Mouse (Mus musculus) frontal cortex, adult (tissue): ENCODE results near the gene Zmiz1.

Experiments used
- ATAC-seq: cut with Nextera tagmentation; 2 replicates; pipeline ENCODE4 v1.9.2; 2017; ENCODE audit warnings: mild to moderate bottlenecking, moderate library complexity, mixed read lengths; ENCODE audit not compliant: low TSS enrichment

Zmiz1 gene

DNA sequence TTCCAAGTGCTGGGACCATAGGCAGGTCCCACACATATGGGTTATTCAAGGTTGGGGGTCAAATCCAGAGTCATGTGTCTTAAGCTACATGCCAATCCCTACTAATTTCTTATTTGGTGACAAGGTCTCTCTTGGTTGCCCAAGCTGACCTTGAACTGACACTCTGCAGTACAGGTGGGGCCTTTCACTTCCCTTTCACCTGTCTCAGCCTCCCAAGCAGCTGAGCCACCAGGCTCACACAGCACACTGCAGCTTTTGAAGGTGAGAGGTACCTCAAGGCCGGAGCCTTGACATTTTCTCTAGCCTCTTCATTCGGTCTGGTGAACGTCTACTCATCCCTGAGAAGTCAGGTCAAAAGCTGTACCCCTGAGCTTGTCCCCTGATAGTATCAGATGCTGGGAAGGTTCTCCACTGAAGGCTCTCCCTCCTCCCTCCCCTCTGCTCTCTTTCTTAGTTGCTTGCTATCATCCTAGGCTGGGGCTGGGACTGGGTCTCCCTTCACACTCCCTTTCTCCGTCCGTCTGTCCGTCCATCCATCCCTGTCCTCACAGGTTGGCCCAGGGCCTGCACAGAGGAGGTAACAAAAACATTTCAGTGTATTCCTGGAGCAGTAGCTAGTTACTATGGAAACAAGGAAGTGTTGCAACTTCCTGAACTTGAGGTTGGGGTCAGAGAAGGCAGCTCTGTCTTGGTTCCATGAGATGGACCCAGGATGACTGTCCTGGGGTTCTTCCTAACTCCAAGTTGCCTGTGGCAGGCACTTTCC lies 13.3 kb downstream of the Zmiz1 start:
- no peak for ATAC-seq

DNA sequence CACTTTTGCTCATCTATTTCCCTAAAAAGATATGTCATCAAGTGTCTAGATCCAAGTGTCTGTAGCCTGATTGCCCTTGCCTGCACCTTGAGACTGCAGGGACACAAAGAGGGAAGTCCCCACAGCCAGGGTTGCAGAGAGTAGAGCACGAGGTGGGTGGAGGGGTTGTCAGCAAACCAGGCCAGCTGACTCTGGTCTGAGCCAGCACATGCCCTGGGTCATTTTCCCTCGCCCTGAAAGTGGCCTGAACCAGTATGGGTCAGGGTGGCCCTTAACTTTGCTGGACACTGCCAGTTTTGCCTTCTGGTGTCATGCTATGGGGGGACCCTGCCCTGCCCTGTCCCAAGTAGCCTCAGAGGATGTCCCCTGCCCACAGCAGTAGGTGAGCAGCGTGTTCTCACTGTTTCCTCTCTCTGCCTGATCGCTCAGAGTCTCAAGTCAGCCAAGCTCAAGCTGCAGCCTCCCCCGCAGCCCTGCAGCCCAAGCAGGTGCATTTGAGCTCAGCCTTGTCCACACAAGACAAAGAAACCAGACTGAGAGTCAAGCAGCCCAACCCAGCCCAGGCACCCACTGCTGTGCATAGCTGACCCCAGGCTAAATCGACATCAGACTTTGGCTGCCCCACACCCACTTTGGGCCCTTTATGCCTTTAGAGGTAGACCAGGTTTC lies 14.1 kb downstream of the Zmiz1 start:
- ATAC-seq: peak; percentile 35; the same call in 1 of the 2 replicates

DNA sequence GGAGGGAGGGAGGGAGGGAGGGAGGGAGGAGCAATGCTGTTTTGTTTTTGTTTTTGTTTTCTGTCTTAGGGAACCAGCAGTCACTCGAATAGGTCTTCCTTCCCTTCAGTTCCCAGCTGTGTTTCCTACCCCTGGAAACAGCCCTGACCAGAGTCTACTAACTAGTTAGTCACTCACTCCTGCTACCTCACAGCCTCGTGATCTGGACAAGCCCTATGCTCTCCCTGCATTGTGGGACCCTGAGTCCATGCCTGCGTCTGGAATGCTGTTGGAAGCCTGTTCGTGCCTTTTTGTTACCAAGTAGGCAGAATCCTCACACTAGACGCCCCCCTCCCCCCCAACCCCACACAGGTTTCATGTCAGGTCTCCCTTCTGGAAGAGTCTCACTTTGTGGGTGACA lies 15.0 kb downstream of the Zmiz1 start:
- no peak for ATAC-seq

DNA sequence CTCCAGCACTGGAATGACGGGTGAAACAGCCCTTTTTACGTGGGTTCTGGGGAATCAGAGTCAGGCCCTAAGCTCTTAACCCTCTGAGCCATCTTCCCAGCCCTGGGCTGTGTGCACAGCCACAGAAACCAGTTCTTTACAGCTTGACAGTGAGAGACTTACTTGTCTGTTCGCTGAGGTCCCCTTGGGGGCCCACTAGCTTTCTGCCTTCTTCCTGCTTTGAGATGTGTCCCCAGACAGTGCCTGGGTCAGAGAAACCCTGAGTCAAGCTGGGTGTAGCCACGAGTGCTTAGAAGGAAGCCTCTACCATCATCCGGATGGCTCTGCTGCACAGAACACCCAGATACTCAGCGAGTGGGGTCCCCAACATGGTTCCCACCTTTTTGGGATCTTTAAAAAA lies 15.7 kb downstream of the Zmiz1 start:
- no peak for ATAC-seq

DNA sequence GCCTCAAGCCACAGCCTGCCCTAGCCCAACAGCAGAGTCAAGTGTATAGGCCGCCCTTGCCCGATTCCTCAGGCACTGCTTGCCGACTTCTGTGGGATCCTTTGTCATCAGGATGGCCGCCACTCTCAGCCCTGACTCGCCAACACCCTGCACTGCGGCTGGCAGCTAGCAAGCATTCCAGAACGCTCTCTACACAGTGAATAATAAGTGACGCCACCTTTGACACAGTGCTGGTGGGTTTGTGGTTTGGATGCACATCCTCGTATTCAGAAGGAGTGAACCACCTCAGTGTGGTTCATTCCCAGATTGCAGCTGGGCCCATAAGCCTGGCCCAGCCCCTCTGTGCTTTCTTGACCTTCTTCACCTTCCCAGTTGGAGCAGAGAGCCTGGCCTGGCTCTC lies 17.1 kb downstream of the Zmiz1 start:
- no peak for ATAC-seq

DNA sequence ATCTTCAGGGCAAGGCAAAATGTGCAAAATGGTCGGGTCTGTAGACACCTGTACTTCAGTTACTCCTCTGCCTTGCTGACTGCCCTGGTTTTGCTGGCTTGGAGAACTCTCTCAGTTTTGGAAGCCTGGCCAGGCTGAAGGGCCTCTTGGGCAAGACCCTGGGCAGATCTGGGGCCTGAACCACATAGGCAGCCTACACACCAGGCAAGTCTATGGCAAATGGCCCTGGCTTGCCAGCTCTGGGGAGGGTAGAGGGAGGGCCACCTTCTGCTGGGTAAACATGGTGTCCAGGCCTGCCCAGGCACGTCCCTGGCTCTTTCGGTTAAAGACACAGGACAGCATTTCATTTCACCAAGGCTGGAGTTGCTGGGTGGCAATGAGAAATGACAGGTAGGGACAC lies 17.5 kb downstream of the Zmiz1 start:
- ATAC-seq: no peak

DNA sequence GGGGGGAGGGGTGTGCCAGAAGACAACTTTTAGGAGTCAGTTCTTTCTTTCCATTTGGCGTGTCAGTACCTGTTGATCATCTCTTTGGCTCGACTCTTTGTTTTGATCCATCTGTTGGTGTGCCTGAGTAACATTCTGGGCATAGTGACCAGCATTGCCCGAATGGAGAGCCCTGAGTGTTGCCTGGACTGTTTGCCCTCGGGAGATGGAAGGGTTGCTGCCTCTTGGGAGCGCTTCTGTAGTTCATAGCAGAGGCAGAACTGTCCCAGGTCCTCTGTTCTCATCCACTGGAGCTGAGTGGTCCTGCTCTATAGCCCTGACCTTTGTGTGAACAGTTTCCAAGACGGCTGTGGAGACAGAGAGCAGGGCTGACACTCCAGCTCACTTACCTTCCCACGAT lies 18.3 kb downstream of the Zmiz1 start:
- ATAC-seq: no peak

DNA sequence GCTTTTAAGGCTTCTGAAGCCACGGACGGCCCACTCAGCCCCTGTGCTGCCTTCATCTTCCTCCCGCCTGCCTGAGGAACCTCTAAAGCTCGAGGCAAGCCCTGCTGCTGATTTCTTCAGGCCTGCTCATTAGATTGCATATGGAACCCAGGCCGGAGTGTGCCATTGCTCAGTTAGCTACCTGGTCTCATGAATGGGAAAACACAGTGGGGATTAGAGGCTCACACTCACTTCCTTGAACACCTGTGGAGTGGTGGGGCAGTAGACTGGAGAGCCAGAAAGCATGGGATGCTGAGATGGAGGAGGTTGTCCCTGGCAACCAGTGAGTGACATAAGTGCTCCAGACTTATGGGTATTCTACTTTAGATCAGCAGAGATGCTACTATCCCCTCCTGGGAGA lies 19.3 kb downstream of the Zmiz1 start:
- no peak for ATAC-seq

DNA sequence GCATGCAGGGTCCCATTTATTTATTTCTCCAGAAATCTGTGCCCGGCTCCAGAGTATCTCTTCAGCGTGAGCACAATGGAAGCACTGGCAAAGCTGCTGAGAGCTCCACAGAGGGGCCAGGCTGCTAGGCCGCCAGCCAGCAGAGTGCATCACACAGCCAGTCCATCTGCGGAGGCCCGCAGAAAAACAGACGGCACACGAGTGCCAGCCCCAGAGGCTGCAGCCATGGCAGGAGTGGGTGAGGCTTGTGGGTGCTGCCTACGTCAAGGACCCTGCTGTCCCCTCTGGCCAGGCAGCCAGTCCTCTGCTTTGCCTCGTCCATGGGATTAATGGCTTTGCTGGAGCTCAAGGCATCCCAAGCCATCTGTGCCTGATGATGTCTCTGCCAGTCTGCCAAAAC lies 19.8 kb downstream of the Zmiz1 start:
- ATAC-seq: peak; percentile 42; the same call in 1 of the 2 replicates

DNA sequence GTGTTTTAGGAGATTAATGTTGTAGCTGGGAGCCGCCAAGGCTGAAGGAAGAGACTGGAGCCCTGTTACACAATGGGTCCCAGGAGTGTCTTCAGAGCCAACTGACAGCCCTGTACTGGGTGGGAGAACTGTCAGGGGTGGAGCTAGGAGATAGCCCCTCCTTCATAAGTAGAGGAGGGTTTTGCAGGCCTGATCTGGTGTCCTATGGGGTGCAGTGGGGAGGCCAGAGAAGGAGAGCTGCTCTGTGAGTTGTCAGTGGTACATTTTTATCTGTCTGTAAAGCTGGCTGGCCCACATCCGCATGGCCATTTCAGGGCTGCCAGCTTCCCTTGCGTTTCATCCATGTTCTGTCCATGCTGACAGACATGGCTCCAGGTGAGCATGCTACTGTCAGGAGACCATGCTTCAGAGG lies 20.9 kb downstream of the Zmiz1 start:
- ATAC-seq: no peak

DNA sequence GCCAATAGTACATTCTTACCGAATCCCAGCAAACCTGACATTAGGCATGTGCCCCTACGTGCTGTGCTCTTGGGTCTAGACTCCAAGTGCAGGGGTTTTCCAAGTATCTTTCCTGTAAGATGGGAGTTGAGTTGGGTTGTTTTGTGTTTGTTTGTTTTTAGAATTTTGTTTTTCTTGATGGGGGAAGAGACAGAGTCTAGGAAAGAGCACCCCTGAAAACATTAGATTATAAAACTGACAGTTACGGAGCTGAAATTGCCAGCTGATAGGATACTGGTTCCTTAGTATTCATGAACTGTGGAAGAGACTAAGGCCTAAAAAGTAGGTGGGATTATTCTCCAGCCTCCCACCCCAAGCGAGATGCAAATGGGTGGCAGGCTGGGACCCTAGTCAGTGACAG lies 21.5 kb downstream of the Zmiz1 start:
- no peak for ATAC-seq

DNA sequence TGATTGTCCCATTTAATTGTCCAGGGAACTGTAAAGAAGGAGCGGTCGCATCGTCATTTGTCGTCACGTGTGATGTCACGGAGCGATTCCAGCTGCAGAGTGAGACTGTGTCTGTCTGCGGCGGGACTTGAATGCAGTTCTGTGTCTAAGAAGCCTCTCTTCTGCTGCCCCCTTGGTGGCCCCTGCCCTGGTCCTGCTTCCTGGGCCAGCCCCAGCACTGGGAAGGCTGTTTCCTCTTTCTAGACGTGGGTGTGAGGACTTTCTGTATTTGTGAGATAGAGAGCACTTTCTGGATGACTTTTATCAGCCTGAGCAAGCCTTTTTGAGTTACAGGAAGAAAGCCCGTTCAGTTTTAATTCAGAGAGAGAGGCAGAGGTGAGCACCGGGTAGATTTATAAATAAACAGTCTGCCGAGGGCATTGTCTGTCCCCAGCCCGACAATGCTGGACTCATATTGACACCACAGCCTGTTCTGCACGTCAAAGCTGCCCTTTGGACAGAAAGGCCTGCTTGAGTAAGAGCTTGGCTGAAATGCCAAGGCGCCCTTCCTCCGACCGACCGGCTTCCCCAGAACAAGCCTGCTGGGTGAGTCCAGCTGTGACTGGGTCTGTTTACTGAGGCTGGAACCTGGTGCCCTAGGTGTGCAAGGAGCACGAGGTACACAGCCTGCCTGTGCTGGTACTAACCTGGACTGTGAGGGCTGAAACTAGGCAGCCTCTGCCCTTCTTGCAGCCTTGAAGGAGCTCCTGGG lies 22.1 kb downstream of the Zmiz1 start:
- ATAC-seq: peak; percentile 2; the same call in 1 of the 2 replicates

DNA sequence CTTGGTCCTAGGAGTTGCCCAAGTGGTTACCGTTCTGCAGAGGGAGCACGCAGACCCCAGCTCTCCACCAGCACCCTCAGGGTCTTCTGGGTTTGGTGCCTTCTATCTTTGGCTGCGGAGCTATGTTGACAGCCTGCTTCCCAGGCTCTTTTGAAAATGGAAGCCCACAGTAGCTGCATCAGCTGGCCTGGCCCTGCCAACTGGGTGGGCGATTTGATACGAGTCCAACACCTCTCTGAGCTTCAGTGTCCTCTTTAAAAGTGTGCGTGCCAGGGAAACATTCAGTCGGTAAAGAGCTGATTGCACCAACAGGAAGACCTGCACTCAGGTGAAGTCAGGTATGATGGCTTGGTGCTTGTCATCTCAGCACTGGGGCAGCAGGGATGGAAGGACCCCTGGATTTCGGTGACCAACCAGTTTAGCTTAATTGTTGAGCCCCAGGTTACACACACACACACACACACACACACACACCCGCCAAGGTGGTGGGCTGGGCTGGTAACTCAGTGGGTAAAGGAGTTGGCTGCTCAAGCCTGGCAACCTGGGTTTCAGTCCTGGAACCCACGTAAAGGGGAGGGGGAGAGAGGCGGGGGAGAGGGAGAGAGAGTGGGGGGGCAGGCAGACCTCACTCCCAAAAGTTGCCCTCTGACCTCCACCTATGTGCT lies 22.8 kb downstream of the Zmiz1 start:
- ATAC-seq: peak; percentile 38; the same call in 1 of the 2 replicates

DNA sequence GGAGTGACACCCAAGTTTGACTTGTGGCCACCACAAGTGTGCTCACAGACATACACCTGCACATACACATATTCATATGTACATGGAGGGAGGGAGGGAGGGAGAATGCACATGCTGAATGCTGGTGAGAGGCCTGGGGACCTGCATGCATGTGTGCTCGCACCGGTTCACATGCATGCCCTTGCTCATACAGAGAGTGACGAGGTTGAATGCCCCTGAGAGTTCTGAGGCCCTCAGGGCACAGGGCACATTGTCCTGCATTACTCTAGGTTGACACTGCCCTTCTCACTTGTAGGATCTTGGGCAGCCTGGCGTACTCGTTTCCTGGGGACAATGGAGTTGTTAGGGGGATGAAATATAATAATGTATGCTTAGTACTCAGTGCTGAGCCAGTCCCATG lies 23.4 kb downstream of the Zmiz1 start:
- ATAC-seq: no peak

DNA sequence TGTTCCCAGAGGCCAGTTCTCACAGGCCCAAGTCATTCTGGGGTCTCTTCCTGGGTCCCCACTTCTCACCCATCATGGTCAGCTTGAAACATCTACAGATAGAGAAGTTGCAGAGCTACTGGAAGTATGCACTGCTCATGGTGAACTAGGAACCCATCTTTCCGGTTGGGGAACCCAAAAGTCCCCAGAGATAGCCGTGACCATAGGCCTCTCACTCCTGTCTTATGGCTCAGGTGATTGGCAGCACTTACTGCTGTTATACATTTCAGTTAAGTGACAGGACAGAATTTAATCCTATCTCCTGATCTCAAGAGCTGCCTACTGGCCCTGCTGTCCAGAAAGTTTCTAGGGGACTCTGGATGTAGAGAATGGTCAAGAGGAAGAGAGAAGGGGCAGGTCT lies 24.3 kb downstream of the Zmiz1 start:
- ATAC-seq: no peak

DNA sequence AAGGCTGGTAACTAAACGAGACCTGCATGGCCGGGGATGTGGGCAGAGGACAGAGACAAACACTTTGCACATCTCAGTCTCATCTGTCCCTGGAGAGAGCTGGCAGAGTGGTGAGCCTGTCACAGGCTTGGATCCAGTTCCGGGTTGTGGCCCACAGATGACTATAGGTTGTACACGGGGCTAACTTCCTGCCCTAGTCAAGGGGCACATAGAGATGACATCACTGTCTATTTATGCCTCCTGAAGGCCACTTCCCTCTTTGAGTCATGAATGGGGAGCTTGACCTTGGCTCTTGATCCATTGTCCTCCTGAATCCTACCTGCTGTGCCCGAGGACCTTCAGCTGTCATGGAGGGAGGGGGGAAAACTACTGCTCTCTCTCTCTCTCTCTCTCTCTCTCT lies 25.1 kb downstream of the Zmiz1 start:
- ATAC-seq: no peak

DNA sequence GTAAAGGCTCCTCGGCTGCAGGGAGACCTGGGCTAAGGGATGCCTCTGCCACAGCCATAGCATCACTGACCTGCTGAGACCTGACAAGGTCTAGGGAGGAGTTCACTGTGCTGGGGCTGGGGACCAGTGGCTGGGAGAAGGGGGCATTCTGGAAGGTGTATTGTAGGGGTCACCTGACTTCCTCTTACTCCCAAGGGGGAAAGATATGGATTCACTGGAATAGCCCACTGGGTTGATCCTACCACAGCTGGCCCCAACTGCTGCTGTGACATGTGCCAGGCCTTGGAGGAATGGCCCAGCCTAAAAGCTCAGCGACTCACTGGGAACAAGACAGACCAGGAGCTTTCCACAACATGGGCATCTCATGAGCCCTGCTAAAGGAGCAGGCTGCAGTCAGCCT lies 27.2 kb downstream of the Zmiz1 start:
- ATAC-seq: no peak

DNA sequence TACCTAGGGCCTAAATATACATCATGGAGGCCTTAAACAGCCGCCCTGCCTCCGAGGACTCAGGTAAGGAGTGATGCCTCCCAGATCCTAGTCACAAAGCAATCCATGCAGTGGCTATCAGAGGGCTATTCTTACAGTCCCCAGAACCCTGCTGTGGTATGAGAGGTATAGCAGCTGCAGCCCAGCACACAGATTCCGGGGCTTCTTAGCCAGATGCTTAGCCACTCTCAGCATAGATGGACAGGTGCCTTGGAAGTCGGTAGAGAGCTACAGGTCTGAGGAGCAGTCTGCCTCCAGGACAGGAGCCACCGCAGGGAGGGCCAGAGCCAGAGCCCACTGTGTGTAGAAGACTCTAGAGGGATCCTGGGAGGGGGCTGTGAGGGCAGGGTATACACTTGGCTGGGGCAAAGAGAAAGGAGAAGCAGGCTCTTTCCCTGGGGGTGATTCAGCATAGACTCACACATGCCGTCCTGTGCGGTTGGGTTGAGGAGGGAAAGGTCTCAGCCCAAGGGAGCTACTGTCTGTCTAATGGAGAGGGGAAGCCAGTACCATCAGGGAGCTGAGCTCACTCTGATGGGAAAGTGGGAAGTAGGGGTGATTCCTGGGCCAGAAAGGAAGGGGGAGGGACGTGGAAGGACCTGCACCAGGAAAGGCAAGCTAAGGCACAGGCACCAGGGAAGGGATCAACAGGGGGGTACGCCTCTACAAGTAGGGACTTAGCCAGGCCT lies 27.9 kb downstream of the Zmiz1 start:
- no peak for ATAC-seq

DNA sequence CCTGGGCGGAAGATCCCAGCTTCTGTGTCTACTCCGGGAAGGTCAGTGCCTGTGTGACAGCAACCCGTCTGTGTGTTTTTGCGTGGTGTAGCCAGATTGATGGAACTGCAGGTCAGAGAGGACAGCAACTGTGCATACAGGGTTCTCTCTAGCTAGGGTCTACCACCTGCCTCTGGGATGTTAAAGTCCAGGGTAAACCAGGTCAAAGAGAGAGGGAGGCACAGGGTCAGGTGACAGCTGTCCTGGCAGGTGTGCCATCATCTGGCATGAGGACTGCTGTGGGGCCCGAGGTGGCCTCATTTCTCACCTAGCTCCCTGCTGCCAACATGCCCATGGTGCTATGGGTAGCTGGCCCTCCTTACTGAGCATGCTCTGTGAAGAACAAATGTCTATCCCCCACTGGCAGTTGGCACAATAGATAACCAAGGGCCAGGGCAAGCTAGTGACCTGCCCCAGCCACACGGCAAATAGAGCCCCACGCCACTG lies 28.5 kb downstream of the Zmiz1 start:
- no peak for ATAC-seq

DNA sequence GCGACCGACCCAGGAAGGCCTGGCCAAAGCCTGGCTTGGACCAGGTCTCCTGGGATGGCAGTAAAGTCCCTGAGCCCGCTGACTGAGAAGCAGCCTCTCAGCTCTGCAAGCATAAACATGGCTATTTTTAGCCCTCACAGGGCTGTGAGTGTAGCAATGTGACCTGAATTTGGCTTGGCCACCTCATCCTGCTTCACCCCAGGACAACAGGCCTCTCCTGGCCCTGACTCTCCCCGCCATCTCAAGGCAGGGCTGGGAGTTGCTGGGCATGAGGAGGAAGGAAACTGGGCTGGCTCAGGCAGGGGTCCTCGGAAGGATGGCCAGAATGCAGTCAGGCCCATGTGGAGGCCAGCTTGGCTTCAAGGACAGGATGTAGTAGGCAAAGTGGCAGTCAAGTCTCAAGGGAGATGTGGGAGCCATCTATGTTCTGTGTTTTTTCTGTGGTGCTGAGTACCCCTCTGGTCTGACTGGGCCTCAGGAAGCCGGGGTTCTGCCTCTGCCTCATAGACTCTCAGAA lies 29.2 kb downstream of the Zmiz1 start:
- peak; percentile 31; the same call in 1 of the 2 replicates for ATAC-seq
